Mouse (Mus musculus) right cerebral cortex, postnatal 10 days (tissue): Measurements from ENCODE around the gene Yes1.
"Not testable (repeated sequence)": the region's sequence is repeated elsewhere in the genome, so short reads cannot be mapped to it uniquely, and the experiment has no call there.

ENCODE experiments used
- DNase-seq, 2 experiments: peaks; one replicate each; pipeline ENCODE4 v3.0.0; 2021; ENCODE audit warnings: low spot score in 2 of 2

The Yes1 gene

DNA sequence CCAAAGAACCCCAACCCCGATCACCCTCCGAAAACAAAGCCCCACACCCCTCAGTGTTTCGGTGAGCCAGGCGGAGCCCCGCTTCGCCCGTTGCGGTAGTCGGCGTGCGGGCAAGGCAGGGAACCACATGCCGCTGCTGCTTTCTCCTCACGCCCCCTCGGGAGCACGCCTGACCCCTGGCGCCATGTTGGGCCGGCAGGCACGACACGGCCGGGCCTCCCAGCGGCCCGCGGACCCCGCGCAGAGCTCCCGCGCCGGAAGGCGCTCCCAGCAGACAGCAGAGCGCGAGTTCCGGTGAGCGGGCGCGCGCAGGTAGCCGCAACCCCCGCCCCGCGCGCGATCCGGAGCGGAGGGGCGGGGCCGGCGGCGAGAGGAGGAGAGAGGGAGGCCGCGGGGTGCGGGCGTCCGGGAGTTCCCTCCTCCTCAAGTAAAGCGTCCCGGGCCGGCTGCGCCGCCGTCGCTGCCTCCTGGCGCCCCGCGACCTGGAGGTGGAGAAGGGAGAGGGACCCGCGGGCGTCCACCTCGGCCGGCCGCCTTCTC, at the start of gene Yes1:
TSS of gene Yes1 (plus strand) at position 371 of the 540 bp plus-strand sequence.
- peak; percentile 73 to 76 for DNase-seq

DNA sequence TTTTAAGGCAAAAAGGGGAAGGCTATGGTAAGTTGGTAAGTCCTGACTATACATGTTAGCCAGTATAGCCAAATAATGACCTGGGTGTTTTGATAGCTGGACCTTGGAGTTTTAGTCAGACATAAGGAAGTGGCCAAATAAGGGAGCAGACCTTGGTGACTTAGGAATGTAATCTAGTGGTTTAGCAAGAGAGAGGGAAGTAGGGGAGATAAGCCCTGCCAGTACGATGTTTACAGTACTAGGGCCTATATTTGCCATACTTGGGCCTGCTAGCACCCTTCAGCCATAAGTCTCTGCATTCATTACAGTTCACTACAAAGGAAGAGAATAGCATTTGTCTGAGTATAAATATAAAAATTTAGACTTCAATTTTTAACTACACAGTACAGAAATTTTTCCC, 46.3 kb upstream of the Yes1 start:
- no peak for DNase-seq

DNA sequence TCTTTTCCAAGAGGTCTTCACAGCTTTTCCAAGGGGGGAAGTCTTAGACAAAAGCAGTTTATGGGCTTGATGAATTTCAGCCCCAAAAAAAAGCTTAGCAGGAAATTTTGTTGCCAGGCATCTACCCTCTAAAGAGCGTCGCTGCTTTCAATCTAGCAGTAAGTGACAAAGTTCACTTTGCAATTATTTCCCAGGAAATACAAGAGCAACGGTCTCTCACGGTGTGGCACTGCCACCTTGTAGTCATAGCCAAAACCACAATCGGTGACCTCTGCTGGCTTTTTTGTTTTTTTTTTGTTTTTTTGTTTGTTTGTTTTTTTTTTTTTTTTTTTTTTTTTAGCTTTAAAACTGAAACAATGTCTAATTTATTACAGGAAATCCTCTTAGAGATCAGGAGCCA, 39.2 kb upstream of the Yes1 start:
- DNase-seq, result no peak

DNA sequence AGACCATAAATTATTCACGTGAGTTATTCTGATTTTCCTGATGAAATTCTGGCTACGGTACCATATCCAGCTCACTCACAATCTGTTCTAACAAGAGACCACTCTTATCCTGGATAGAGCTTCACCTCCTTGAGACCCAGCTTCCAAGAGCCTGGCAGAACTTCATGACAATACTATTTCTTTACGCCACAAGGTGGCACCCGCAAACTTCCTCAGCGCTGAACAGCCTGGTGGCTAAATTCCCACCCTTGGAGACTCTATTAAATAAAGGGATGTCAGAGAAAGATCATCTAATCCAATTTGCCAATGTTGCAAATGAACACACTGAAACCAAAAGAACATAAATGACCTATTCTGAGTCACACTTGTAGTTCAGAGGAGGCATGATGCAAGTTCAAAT, 22.8 kb upstream of the Yes1 start:
- DNase-seq, result peak; percentile 69 to 82

DNA sequence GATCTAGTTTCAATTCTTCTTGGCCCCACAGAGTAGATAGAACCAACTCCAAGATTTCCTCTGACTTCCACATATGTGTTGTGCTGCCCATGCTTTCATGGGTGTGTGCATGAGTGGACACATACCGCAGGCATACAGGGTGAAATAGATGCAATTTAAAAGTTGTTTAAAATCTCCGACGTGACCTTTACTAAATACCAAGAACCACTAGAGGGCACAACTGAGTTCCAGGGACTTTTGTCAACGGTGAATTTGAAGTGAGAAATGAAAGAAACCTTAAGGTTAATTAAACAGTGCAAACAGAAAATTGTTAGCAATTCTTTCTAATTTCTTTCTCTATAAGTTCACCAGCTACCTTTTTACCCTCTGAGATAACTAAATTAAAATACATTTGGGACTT, 17.2 kb upstream of the Yes1 start:
- DNase-seq, result no peak

DNA sequence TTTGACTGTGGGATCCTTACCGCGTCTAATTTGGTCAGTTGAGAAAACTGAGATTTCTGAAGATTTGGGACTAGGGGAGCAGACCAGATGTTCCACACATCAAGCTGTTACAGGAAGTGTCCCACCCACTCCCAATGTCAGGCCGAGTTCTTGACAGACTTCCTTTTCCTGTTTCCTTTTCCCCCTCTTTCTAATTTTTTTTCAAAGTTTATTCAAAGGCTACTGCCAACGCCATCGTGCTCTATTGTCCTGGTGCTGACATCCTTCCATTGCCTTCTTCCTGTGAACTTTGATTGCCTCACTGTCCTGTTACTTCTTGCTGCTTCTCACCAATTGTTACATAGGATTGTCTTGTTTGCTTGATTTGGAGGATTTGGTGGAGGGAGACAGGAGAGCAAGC, 16.6 kb upstream of the Yes1 start:
- no peak for DNase-seq

DNA sequence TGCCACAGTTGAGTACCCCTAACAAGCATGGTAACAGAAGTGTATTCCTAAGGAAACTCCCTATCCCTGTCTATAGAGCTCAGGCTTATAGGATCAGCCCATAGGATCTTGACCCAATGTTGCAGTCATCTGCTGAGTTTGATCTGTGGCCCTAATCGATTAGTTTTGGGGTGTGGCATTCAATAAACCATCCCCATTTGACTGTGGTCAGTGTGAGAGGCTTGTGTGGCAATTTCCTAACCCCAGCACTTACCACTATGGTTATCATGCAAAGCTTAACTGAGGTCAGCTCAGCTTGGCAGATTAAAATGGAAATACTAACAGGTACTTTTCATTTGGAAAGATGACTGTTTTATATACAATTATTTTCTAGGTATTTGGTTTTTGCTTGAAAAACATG, 5.1 kb upstream of the Yes1 start:
- DNase-seq, result no peak

DNA sequence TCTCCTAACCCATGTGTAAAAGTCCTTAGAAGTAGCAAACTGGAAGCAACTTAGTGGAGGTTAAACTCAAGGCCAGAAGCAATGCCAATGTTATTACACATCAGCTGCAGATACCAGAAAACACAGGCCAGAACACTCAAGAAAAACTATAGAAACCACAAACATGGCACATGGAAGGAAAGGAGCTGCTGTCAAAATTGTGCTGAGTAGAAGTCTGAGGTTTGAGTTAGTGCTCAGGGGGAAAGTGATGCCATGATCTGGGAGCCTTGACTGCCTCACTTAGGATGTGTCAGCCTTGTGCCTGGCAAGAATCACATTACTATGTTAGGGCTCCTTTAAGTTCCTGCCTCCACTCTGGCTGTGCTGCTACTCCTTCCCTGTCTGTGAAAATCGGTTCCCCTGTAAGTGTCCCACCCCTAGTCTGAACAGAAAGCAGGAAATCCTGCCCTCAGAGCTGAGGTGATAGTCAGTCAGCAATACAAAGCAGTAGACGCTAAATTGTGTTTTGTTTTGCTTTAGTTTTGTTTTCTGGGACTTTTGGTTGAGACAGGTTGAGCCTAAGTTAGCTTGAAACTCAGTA, 3.1 kb upstream of the Yes1 start:
- no peak for DNase-seq

DNA sequence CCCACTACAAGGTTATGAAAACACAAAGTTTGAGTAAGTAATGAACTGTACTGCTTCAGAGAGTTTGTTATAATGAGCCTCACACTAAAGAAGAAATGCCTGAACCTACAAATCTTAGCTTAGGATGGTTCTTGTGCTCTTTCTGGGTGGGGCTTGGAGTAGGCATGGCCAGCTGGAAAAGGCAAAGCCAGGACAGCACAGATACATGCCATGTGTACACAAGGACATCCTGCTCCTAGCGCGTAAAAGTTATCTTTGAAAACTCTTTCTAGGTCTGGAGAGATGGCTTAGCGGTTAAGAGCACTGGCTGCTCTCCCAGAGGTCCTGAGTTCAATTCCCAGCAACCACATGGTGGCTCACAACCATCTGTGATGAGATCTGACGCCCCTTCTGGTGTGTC, 2.5 kb upstream of the Yes1 start:
- no peak for DNase-seq

DNA sequence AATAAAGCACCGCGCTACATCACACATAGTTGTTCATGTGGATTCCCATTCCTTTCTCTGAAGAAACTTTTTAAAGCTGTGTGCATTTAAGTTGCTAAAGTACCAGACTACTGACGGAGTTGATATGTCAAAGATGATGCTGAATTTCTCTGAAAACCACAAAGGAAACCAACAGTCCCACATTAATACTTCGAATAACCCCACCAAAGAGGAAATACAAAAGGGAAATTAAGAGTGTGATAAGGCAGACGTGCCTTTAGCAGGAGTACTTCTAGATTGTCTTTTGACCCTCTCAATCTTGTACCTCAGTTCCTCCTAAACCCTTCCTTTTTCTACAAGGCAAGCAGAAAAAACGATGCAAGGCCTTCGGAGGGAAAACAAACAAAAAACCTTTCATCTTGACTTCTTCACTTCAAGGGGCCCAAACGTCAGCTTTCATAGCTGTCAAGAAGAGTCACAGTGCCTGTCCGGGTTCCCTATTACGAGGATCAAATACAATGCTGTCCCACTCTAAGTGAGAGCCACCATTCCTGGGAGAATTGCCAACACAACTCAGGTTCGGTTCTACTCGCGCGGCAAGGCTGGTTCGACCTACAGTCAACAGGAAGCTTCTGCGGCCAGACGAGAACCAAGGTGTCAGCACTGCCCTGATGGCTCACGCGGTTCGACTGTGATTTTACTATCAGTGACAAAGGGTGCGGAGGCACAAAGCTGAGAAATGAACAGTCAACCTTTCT, 739 bp upstream of the Yes1 start:
- peak; percentile 47 to 51 for DNase-seq

DNA sequence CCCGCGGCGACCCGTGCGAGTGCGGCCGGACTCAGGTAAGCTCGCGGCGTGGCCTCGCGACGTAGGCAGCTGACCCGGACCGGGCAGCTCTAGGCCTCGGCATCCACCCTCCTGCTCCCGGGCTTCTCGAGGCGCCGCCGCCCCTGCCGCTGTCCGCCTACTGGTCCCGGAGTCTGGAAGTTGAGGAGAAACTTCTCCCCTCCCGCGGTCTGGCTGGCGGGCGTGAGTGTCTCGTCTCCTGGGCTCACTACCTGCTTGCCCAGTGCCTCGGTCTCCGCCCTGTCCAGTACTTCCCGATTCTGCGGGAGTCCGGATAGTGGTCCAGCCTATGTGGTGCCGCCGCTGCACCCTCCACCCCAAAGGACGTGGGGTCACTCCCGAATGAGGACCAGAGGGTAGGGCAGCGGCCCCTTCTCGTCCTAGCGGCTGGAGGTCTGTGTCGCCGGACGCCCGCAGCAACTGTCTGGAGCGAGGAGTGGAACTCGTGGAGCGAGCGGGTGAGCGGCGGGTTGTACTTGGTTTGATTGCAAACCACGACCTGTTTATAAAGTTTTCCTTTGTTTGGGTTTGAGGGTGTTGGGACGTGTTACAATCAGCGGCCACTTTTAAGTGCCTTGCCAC, 480 bp downstream of the Yes1 start:
- DNase-seq, result peak in 1 of 2 experiments; percentile 33

DNA sequence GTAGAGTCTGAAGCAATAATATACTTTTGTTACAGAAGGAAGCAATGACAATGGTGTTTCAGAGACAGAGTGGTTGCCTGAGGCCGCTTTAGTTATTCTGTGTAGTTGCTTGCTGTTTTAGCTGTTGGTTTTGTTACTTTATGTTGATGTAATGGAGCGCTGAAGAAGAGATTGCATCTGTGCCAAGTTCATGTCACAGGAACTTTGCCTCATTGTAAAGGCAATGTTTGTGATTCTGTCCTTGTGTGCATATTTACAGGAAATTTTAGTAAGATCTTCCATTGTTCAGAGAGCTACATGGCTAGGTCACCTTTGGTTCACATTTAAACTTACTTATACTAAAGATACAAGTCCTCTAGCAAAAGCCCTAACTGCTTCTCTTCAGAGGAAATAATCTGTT, 3.3 kb downstream of the Yes1 start:
- DNase-seq, result no peak

DNA sequence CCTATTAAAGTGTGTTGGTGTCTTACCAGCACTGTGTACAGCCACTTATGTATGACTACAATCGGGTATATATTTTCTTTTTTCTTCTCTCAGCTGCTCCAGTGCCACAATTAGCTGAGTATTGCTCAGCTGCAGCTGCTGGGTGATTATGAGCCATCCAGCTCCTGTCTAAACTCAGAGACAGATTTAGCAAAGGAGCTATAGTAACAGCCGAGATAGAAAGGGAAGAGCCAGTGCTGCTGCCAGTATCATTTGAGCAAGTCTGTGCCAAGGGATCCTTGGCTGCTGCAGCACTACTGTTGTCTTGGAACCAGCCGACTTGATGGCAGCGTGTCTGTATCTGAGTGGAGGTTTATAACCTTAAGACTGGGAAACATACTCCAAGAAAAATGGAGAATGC, 3.7 kb downstream of the Yes1 start:
- DNase-seq, result peak; percentile 72 to 86

DNA sequence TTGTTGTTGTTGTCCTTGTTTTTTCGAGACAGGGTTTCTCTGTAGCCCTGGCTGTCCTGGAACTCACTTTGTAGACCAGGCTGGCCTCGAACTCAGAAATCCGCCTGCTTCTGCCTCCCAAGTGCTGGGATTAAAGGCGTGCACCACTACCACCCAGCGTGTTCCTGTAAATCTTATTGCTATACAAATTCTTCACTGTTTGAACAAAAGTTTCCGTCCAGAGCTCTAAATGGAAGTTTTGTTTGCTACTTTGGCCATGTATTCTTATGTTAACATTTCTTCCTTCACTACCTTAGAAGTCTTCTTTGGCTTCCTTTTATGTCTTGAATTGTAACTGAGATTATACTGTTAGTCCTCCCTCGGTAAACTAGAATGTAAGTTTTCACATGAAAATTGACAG, 5.5 kb downstream of the Yes1 start:
- DNase-seq, result not testable (repeated sequence)

DNA sequence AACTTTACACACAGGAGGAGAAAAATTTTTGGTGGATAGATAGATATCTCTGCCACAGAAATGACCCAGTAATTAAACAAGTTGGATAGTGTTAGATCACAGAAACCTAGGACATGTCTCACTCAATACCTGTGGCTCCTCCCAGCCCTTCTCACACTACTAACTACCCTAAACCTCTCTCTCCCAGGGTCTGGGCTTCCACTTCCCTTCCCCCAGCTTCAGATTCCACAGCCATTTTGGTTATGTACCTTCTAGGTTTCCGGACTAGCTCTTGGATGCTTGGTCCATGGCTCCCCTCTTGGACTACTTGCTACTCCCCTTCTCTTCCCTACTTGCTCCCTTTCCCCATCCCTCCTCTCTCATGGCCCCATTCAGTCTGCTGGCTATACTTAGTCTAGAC, 6.9 kb downstream of the Yes1 start:
- no peak for DNase-seq

DNA sequence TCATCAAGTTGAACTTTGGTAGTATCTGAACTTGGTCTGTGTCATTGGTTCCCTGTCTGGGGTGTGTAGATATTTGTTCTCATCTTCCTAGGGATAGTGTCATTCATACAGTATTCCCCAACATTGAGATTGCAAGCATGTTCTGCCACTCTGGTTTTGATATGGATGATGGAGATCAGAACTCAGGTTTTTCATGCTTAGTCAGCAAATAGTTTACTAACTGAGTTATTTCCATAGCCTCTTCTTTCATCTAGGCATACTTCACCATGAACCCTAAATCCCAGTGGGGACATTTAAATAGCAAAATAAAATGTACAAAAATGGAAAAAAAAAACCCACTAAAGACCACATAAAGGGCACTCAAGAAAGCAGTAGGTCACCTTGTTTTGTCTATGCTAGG, 12.7 kb downstream of the Yes1 start:
- no peak for DNase-seq

DNA sequence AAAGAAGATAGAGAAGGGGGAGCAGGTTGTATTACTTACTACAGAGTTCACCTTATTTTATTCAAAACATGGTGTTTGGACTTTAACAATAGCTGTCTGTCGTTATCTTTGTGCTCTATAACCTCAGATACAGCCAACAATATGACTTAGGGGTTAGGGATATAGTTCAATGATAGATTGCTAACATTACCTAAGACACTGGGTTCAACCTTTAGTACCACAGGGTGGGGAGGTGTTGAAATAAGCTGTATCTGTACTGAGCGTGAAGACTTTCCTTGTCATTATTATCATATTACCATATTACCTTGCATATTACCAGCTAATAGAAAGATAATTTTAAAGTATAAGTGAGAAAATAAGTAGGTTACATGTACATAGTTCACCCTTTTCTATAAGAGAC, 13.8 kb downstream of the Yes1 start:
- DNase-seq, result no peak

DNA sequence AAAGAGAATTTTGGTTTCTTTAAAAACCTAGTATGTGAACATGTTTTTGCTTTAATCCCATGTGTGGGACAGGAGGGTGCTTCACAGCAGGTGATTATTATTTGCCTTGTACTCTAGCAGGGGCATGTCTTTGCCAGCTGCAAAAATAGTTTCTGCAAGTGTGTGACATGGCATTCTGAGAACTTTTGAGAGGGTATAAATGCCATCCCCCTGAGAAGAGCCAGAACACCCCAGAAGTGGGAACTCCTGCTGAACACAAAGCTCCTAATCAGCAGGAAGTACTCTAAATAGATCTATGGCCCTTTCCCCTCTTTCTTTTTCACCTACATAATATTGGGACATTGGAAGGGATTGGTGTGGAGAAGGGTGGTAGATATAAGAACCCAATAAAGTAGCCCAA, 22.2 kb downstream of the Yes1 start:
- DNase-seq, result no peak

DNA sequence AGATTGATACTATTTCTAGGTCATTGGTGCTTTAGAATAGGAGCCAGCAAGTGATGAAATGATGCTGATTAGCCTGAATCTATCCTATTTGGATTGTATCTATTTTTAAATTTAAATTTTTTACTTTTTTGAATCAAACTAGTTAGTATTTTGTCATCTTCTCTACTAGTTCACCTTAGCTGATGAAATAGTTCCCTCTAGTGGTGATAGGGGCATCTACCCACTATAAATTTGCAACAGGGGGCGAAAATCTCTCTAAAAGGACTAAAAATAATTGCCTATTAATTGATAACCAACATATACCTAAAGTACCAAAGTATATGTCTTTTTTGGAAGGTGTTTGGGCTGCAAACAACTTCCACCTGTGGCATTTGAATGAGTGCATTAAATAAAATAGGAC, 46.4 kb downstream of the Yes1 start:
- no peak for DNase-seq

DNA sequence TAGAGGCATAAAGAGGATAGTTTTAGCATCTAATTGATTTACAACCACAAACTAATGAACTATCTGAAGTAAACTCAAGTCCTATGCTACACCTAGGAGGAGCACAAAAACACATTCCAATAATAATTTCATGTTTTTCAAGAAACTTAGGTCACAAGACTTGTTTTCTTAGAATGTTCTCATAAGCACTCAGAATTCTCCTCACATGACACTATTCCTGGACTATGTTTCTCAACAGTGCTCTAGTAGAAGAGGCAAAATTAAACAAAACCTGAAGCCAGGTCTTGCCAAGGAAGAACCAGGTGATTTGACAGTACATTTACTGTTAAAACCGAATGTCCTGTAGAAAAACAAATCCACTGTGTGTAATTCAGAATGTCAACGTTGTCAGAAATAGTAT, 71.5 kb downstream of the Yes1 start:
- DNase-seq, result no peak

DNA sequence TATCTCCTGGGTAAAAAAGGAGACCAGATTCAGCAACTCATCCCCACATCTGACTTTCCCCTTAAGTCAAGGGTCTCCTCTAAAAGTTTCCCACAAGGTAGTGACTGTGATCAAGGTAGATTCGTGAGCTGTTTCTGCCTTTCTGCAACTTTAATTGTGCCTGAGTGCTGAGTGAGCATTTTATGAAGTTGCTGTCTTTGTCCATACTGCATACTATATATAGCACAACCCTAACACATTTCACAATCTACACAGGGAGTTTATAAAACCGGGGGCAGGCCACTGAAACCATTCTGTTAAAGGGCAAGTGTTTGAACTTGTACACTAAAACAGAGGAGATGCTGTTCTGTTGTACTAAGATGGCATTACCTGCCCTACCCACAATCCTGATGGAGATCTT, 82.4 kb downstream of the Yes1 start:
- DNase-seq, result no peak

DNA sequence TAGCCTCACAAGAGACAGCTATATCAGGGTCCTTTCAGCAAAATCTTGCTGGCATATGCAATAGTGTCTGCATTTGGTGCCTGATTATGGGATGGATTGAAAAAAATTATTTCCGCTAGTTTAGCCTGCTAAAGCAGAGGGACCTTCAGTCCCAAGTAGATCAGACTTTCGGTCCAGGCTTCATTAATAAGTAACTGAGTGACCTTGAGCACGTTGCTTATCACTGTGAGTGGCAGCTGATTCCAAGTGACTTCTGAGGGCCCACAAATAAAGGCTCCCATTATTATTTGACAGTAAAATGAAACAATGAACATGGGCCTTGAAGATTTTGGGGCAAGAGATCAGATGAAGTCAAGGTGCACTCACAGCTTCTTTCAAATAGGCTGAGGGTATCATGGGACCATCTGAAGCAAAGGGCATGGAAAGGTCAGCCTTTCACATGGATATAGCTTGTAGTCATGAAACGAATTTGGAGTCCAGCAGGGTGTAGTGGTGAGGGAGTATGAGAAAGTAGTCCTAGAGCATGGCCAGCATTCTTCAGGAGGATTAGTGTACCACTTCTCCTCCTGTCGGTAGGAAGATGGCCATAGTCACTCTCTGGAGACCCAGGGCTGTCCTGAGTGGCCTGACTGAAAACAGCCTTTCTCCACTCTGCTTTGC, 86.4 kb downstream of the Yes1 start:
- no peak for DNase-seq
